Comparison of ENCODE assay signal across 8 mouse cellular contexts in the genomic region with DNA sequence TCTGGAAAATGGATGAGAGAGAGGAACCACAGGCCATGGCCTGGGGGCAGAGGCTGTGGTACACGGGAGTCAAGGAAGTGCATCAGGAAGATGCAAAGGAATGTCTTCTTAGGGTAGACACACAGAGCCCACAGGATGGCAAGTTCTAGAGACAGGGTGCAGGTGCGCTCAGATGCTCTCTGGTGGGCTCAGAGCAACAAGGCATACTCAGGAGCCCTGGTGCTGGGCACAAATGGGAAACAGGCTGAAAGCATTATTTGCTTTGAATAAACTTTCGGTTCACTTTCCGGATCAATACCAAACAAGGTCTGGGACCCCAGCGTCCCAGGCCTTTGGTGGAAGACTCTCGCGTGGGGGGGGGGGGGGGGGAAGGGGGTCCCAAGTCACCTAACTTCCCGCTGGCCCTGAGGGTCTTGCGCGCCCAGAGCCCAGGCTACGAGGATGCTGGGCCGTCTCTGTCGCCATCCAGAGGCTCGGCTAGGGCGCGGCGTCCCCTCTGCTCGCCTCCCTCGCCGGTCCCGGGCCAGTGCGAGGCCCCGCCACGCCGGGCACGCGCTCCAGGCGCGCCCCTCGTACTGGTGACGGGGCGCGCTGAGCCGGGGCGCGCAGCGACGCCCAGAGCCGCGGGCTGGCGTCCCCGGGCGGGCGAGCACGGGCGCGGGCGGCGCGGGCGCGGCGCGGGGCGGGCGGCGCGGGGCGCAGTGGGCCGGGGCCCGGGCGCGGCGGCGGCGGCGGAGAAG. TPM values are rescaled to one million over a fixed set of nuclear protein-coding genes. Genes with fewer than 3 reads are reported as not detected.
A peak's percentile ranks its signal among the peaks of the same experiment; 100 is the strongest.
DNase-seq lines count a peak whose midpoint lies in the region; ATAC-seq and TF ChIP-seq lines count a peak whose summit lies in the region.

A gene (plus strand): TSS at position 701 of the 740 bp plus-strand sequence.

- H3K27me3 ChIP-seq in kidney, embryonic 14.5 days (ENCODE audit: control insufficient read depth, insufficient read depth, low read length), result peaks cover 57% of the 10 kb centered on the region
- H3K27me3 ChIP-seq in forebrain, embryonic 11.5 days (ENCODE audit: control insufficient read depth, insufficient read depth, low read length), result no peaks in the 10 kb centered on the region
- H3K27me3 ChIP-seq in midbrain, postnatal 0 days (ENCODE audit: insufficient read depth, low read length), result no peaks in the 10 kb centered on the region; the same call in 1 of the 2 replicates

- no peaks in the 10 kb centered on the region for H3K36me3 ChIP-seq in kidney, embryonic 14.5 days (ENCODE audit: control insufficient read depth, insufficient read depth, low read length)
- H3K36me3 ChIP-seq in forebrain, embryonic 11.5 days (ENCODE audit: control insufficient read depth, insufficient read depth, low read length), result no peaks in the 10 kb centered on the region
- no peaks in the 10 kb centered on the region for H3K36me3 ChIP-seq in midbrain, postnatal 0 days (ENCODE audit: insufficient read depth, low read length)

- 2% methylated on average over 33 of the region's 67 CpGs for WGBS in kidney, embryonic 14.5 days
- WGBS in forebrain, embryonic 11.5 days, result 2% methylated on average over 44 of the region's 67 CpGs
- WGBS in midbrain, postnatal 0 days, result 2% methylated on average over 13 of the region's 67 CpGs

- peak; percentile 57 for TF ChIP-seq CTCF in midbrain, postnatal 0 days (IDR thresholded peaks at IDR 0.05)

- H3K27ac ChIP-seq in kidney, embryonic 14.5 days (ENCODE audit: low read depth, low read length), result no peak within 1 kb of the TSS
- no peak within 1 kb of the TSS for H3K27ac ChIP-seq in forebrain, embryonic 11.5 days (ENCODE audit: low read depth, low read length)
- peak within 1 kb of the TSS; percentile 77 for H3K27ac ChIP-seq in midbrain, postnatal 0 days (ENCODE audit: low read depth, low read length)

- DNase-seq in kidney, postnatal 25 days, result no peak
- peak; percentile 49 for DNase-seq in brain, embryonic 18.5 days (ENCODE audit: low read depth, low spot score)
- DNase-seq in forebrain, embryonic 11.5 days (ENCODE audit: low spot score), result peak; percentile 90
- DNase-seq in layer of hippocampus, postnatal 36 days, result peak; percentile 64 to 68
- DNase-seq in midbrain, postnatal 0 days (ENCODE audit: low spot score), result peak; percentile 90
- no peak for DNase-seq in adipocyte (ENCODE audit: low spot score)

- H3K4me1 ChIP-seq in kidney, embryonic 14.5 days (ENCODE audit: control insufficient read depth, insufficient read depth, low read length), result no peaks in the 10 kb centered on the region
- H3K4me1 ChIP-seq in forebrain, embryonic 11.5 days (replicated peaks; ENCODE audit: control insufficient read depth, insufficient read depth, low read length), result peaks cover 9% of the 10 kb centered on the region
- H3K4me1 ChIP-seq in midbrain, postnatal 0 days (ENCODE audit: insufficient read depth, low read length), result peaks cover 11% of the 10 kb centered on the region; the same call in 1 of the 2 replicates

- peak; percentile 83 for ATAC-seq in kidney, embryonic 14.5 days (ENCODE audit: low FRiP score, low TSS enrichment)
- peak; percentile 91 for ATAC-seq in forebrain, embryonic 11.5 days (replicated peaks; ENCODE audit: low FRiP score)
- ATAC-seq in midbrain, postnatal 0 days (ENCODE audit: low FRiP score), result peak; percentile 82
- ATAC-seq in megakaryocyte progenitor cell, adult 5-6 weeks (replicated peaks; ENCODE audit: poor library complexity), result no peak

- H3K9ac ChIP-seq in kidney, embryonic 14.5 days (ENCODE audit: low read depth, low read length), result peak within 1 kb of the TSS; percentile 55
- H3K9ac ChIP-seq in forebrain, embryonic 11.5 days (ENCODE audit: low read length), result peak within 1 kb of the TSS; percentile 86
- peak within 1 kb of the TSS; percentile 94 for H3K9ac ChIP-seq in midbrain, postnatal 0 days (replicated peaks; ENCODE audit: low read length, poor library complexity, severe bottlenecking)

- peak within 1 kb of the TSS; percentile 91 for H3K4me2 ChIP-seq in kidney, embryonic 14.5 days (replicated peaks; ENCODE audit: low read depth, low read length)
- peak within 1 kb of the TSS; percentile 84 for H3K4me2 ChIP-seq in forebrain, embryonic 11.5 days (ENCODE audit: low read depth, low read length, severe bottlenecking)
- peak within 1 kb of the TSS; percentile 62 for H3K4me2 ChIP-seq in midbrain, postnatal 0 days (ENCODE audit: low read depth, low read length, poor library complexity, severe bottlenecking)

- H3K4me3 ChIP-seq in kidney, embryonic 14.5 days (ENCODE audit: low read length), result peak within 1 kb of the TSS; percentile 54
- peak within 1 kb of the TSS; percentile 73 for H3K4me3 ChIP-seq in forebrain, embryonic 11.5 days (ENCODE audit: low read depth, low read length)
- peak within 1 kb of the TSS; percentile 90 for H3K4me3 ChIP-seq in midbrain, postnatal 0 days (ENCODE audit: low read depth, low read length)

- H3K9me3 ChIP-seq in kidney, embryonic 14.5 days (ENCODE audit: control insufficient read depth, low read length), result no peaks in the 10 kb centered on the region
- H3K9me3 ChIP-seq in forebrain, embryonic 11.5 days (ENCODE audit: control insufficient read depth, low read length), result no peaks in the 10 kb centered on the region
- no peaks in the 10 kb centered on the region for H3K9me3 ChIP-seq in midbrain, postnatal 0 days (ENCODE audit: low read length)

RNA-seq across cellular contexts. Expression of the gene that starts here (rescaled TPM):
- 4.9 and 6.5 TPM in 2 replicates for polyA plus RNA-seq in kidney, embryonic 14.5 days (2014; fragmentation: Nextera tagmentation; extraction: Ambion mirVana)
- 6.5 and 7.6 TPM in 2 replicates for polyA plus RNA-seq in forebrain, embryonic 11.5 days (2014; fragmentation: Nextera tagmentation; extraction: Ambion mirVana)
- total RNA-seq in layer of hippocampus, postnatal 36 days (2021), result 100 to 1,000 TPM; 134 to 137 TPM
- 118 and 145 TPM in 2 replicates for total RNA-seq in midbrain, postnatal 0 days (2014; rRNA removed)
- 33.0 and 33.8 TPM in 2 replicates for polyA plus RNA-seq in midbrain, postnatal 0 days (2015; fragmentation: Nextera tagmentation; extraction: Ambion mirVana)
- not detected in 2 replicates for total RNA-seq in megakaryocyte progenitor cell, adult 5-6 weeks (2015)
- not detected in 2 replicates for total RNA-seq in megakaryocyte progenitor cell, adult 5-6 weeks (2017)

Comparison
In these comparisons a context has a peak if more than half of its experiments do, and no peak if none do; other contexts are left out.
1. RNA of the gene that starts here (total RNA-seq): 118 to 145 TPM in midbrain, postnatal 0 days and 134 to 137 TPM in layer of hippocampus, postnatal 36 days; not detected in megakaryocyte progenitor cell, adult 5-6 weeks; every median in the first group is over 100 times any median in the second.
2. DNase-seq: peak in brain, embryonic 18.5 days (single experiment), forebrain, embryonic 11.5 days (single experiment), layer of hippocampus, postnatal 36 days (2 of 2) and midbrain, postnatal 0 days (single experiment); none in kidney, postnatal 25 days (0 of 2) and adipocyte (single experiment).
3. Peak in every context shown above with its lines, with median percentiles within 50 percentile points of each other: H3K4me2 ChIP-seq, H3K4me3 ChIP-seq and H3K9ac ChIP-seq.